Mouse (Mus musculus): ENCODE measurements at regions not wholly inside any gene's neighbourhood (a gene's known extent, or its start where the extent isn't known, plus 50 kb on each side); places are given as distances from the start of the nearest gene placed in this dataset.
A peak's percentile ranks its signal among the peaks of the same experiment; 100 is the strongest.
"Not testable (repeated sequence)": the region's sequence is repeated elsewhere in the genome, so short reads cannot be mapped to it uniquely, and the experiment has no call there.

GRCm38 (mm10) chr6:140229295-140229694 is 188.0 kb upstream of the Plcz1 start:
- peak; percentile 21 for DNase-seq (ENCODE audit: low spot score)

GRCm38 (mm10) chr6:140228741-140229140 is 187.5 kb upstream of the Plcz1 start:
- DNase-seq (ENCODE audit: low spot score) = no peak

GRCm38 (mm10) chr6:140222534-140223324 is 181.5 kb upstream of the Plcz1 start:
- DNase-seq (ENCODE audit: low spot score) = no peak

DNA sequence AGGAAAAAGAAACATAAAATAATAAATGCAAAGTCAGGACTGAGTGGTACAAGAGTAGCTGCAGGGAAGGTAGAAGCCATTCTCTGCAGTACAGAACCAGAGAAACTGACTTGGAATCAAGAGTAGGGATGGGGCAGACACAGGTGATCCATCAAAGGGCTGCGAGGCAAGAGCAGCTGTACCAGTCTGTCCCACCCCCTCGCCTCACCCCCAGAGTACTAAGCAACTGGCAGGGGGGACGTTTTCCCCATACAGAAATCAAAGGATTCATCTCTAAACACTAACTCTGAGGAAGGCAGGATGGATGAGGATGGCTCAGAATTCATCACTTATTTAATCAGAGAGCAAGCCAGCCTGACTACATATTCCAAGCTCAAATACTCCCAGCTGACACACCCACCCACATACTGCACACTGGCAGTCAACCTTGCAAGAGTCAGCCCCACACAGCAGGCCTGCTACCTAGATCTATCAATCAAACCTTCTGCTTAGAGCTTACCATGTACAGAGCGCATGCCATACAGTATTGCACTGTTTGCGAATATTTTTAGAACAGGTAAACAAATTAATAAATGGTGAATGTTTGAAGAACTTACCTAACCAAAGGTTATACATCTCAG is 180.5 kb upstream of the Plcz1 start:
- DNase-seq (ENCODE audit: low spot score) = no peak

GRCm38 (mm10) chr6:140218789-140219188 is 177.5 kb upstream of the Plcz1 start:
- DNase-seq (ENCODE audit: low spot score) = no peak

DNA sequence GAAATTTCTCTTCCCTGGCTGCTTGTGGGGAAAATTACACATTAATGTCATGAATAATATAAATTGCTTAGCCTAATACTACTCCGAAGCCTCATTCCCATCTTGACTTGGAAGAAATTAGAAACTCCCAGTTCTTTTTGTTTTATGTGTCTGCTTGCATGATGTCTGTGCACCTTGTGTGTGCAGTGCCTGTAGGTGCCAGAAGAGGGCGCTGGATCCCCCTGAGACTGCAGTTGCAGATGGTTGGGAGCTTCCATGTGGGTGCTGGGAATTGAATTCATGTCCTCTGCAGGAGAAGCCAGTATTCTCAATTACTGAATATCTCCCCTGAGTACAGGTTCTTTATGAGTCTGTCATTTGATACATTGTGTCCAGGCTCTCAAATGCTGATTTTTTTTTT is 171.1 kb upstream of the Plcz1 start:
- DNase-seq (ENCODE audit: low spot score) = no peak

DNA sequence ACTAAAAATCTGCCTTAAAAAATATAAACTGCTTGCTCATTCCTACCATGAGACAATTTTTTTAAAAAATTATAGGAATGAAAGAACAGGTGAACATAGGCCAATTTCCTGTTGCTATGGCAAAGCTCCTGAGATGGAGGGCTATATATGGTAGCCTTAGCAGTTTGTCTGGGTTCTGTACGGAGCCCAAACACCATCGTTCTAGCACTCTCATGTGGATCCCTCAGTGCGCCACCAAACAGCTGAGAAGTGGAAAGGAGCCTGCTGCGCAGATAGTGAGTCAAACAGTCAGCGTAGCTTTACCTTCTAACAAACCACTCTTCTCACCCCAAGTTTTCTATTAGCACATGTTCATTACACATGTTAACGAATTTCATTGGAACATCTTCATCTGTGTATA is 168.9 kb upstream of the Plcz1 start:
- DNase-seq (ENCODE audit: low spot score) = no peak

GRCm38 (mm10) chr6:140209083-140209482 is 167.8 kb upstream of the Plcz1 start:
- DNase-seq (ENCODE audit: low spot score) = no peak

GRCm38 (mm10) chr6:140208375-140208774 is 167.1 kb upstream of the Plcz1 start:
- DNase-seq (ENCODE audit: low spot score) = no peak

DNA sequence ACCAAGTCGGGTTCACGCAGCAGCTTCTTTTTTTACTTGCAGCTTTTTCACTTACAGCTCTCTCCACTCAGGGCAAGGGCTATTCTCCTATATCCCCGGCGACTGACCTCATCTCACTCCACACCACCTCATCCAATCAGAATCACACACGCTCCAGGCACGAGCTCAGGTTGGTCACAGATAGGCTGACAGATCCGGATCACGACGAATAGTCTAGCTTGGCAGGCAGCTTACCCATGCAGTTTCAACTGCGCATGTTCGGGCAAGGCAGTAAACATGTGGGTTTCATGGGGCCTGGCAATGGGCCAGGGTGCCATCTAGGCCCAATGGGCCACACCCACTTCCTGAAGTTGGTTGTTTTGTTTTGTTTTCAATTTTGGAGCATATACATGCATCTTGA is 165.4 kb upstream of the Plcz1 start:
- not testable (repeated sequence) for DNase-seq (ENCODE audit: low spot score)

DNA sequence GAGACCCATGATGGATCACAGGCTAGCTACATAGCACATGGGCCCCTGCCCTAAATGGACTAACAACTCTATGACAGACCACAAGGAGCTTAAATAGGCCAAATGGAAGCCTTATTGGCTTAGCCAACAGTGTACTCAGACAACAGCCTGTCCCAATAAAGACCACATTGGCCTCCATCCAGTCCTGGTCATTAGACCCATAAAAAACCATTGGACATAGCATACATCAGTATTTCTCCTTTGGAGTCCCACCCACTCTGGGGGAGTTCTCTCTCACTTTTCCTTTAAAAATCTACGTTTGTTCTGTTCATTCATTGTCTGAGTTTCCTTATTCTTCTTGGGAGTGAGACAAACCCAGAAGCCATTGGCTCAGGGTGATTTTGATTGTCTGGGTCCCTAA is 160.1 kb upstream of the Plcz1 start:
- DNase-seq (ENCODE audit: low spot score) = no peak

DNA sequence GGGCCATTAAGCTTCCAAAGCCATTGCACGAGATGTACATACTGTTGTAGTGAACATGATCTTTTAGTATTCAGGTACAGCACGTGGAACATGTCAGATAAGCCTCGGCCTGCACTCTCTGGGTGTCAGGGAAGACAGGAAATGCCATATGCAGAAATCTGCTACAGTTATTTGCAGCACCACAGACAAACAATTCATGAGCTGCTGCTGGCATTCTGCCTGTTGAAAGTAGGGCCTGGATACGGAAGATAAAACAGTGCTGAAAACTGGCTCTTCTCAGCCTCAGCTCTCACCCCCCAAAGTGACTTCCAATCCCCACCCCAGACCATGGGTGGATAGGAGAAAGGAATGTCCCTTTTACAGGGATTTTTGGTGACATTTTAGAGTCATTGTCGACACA is 159.1 kb upstream of the Plcz1 start:
- DNase-seq (ENCODE audit: low spot score) = no peak

GRCm38 (mm10) chr6:140198036-140198435 is 156.8 kb upstream of the Plcz1 start:
- no peak for DNase-seq (ENCODE audit: low spot score)

DNA sequence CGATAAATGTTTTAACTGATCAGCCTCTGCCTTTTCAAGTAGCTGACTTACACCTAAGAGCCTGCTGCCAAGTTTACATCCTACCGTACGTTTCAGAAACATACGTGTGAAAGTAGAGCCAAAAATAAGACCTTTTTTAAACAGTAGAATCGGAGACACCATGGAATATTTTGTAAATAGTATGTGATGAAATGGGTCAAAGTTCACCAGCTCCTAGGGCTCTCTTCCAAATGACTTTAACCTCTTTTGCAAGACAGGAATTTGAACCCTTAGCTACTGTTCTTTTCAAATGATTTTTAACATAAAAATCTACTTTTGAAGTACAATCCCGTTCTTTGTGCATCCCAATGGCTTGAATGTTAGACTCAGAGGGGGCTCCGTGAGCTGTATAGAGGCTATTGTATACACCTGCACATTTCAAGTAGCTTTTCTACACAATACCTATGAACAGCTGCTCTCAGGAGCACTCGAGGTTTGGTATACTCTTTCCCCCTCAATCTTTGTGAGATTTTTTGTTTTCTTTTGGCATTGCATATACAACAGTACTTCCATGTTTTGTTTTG is 155.9 kb upstream of the Plcz1 start:
- no peak for DNase-seq (ENCODE audit: low spot score)

GRCm38 (mm10) chr6:140194276-140194675 is 153.0 kb upstream of the Plcz1 start:
- DNase-seq (ENCODE audit: low spot score) = no peak

DNA sequence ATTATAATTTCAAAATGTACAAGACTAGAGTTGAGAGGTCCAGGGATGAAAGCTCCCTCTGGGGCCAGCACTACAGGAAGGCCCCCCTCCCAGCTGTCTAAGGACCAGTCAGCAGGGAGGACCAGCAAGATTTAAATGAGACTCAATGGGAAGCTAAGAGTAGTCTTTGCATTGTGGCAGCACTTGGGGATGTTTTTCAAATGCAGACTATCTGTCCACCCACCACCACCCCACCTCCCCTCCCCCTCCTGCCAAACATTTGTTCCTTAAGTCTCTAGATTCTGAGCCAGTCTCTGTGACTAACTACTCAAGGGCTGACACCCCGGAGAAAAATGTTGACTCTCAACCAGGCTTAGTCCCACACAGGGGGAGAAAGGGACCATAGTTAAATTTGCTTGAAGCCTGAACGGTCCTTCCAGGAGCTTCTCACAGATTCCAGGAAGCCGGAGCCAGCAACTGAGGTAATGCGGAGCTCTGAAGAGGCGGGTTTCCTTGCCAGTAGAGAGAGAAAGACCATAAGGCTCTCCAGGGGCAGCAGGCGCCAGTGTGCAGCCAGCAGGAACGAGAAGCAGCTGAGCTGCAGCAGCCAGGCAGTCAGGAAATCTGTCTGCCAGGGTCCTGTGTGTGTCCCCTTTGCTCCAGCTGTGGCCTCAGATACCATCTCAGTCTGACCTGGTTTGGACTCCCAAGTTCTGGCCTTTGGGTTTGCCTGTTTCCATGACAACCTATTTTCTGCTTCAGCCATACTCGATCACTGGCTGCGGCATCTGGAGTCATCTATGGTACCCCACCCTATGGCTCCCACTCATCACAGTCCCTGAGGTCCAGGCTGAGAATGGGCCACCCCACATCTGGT is 152.1 kb upstream of the Plcz1 start:
- DNase-seq (ENCODE audit: low spot score) = peak; percentile 9

- DNase-seq (ENCODE audit: low spot score) = no peak
Observed at GRCm38 (mm10) chr6:140192526-140192925, 151.3 kb upstream of the Plcz1 start.

- DNase-seq (ENCODE audit: low spot score) = no peak
Observed at GRCm38 (mm10) chr6:140191341-140191740, 150.1 kb upstream of the Plcz1 start.

DNA sequence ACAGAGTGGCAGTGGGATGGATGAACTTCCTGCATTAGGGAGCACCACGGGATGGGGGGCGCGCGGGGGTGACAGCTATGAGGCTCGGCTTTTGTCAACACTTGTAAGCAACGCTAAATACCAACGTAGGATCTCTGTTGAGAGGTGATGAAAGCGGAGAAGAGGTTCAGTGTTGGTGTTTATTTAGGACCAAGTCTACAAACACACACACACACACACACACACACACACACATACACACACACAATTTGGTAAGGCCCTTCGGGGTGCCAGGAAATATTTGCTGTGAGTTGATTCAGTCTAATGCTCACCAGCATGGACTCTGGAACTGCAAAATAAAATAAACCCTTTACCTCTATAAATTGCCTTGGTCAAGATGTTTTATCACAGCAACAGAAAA is 148.3 kb upstream of the Plcz1 start:
- no peak for DNase-seq (ENCODE audit: low spot score)

DNA sequence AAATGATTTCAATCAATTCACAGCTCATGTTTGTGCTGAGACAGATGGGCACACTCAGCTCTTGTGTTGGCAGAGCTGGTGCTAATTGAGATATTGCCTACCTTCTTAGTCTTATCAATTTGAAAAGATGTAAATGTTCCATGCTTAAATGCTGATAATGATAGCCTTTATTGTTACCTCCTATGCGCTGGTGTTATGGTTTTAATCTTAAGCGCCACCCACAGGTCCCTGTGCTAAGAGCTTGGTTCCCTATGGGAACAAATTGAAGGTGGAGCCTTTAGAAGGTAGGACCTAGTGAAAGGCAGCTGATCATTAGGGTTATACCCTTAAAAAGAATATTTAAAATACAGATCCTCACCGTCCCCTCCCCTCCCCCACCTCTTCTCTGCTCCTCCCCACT is 146.5 kb upstream of the Plcz1 start:
- no peak for DNase-seq (ENCODE audit: low spot score)

- no peak for DNase-seq (ENCODE audit: low spot score)
Observed at GRCm38 (mm10) chr6:140187106-140187505, 145.8 kb upstream of the Plcz1 start.

- no peak for DNase-seq (ENCODE audit: low spot score)
Observed at GRCm38 (mm10) chr6:140179999-140180398, 138.7 kb upstream of the Plcz1 start.
